Mouse (Mus musculus) macrophage (primary cell): ENCODE results near the gene Sowahd. TPM values are rescaled to one million over a fixed set of nuclear protein-coding genes. Genes with fewer than 3 reads are reported as not detected.

Experiments
- H3K27ac ChIP-seq: fragments of 350-480 bp; formaldehyde crosslinking; 2 replicates; pipeline ENCODE4 v1.9.0; 2021
- H3K36me3 ChIP-seq: fragments of 350-480 bp; formaldehyde crosslinking; 2 replicates; pipeline ENCODE4 v1.9.0; 2021; ENCODE audit errors: inconsistent target
- H3K4me3 ChIP-seq: fragments of 350-480 bp; formaldehyde crosslinking; 2 replicates; pipeline ENCODE4 v1.9.0; 2021; ENCODE audit errors: inconsistent target
- H3K79me2 ChIP-seq: fragments of 350-480 bp; formaldehyde crosslinking; 2 replicates; pipeline ENCODE4 v1.9.0; 2021; ENCODE audit errors: inconsistent target
- WGBS: methylation state at CpG from one replicate; pipeline ENCODE4 v1.1.7; 2026; ENCODE audit warnings: inconsistent platforms; ENCODE audit not compliant: missing documents; 5-methylcytosine and 5-hydroxymethylcytosine counted together
- polyA plus RNA-seq: library from polyadenylated mRNA; stranded (reverse); fragments of 250-400 nt; gene quantifications from 3 replicates; pipeline ENCODE4 v1.2.4, GENCODE M21; 2018; ENCODE audit warnings: inconsistent platforms
- total RNA-seq, 78 experiments: library from RNA; depleted of rRNA; stranded (reverse); fragments of 250-400 nt; gene quantifications; 1 replicate in 9 of 78; 2 replicates in 24 of 78; 3 replicates in 43 of 78; 4 replicates in 2 of 78; pipeline ENCODE4 v1.2.4; 2018; ENCODE audit warnings: inconsistent platforms in 56 of 78

Sowahd gene
- not detected for total RNA-seq (2018; cell fraction: chromatin; rRNA removed)
- not detected for total RNA-seq (2018; cell fraction: cytosol; rRNA removed)
- total RNA-seq (2018; cell fraction: nucleus; rRNA removed), result not detected
- polyA plus RNA-seq, result not detected in 3 replicates

- H3K27ac ChIP-seq, result no peak within 1 kb of the TSS
- H3K79me2 ChIP-seq, result no peaks in the 10 kb centered on the region
- 18% methylated on average over 35 of the region's 38 CpGs for WGBS
These were observed at the start of gene Sowahd for GRCm38 (mm10) chrX:37048066-37048889. Sowahd (plus strand) TSS chrX:37048845.

GRCm38 (mm10) chrX:37013870-37014269 lies 34.8 kb upstream of the Sowahd start:
- WGBS, result 62% methylated on average over 5 of the region's 5 CpGs
- Histone ChIP-seq H3K36me3 (no peaks in the 10 kb centered on the region), H3K27ac (no peak overlapping the region), H3K4me3 (no peak overlapping the region), H3K79me2 (no peaks in the 10 kb centered on the region)

More at GRCm38 (mm10) chrX:37048066-37048889, at the start of gene Sowahd:
- no peak within 1 kb of the TSS for H3K4me3 ChIP-seq
- no peaks in the 10 kb centered on the region for H3K36me3 ChIP-seq

- WGBS, result 58% methylated on average over 7 of the region's 9 CpGs
These were observed 30.4 kb upstream of the Sowahd start for GRCm38 (mm10) chrX:37018150-37018654.

GRCm38 (mm10) chrX:37019045-37019444 lies 29.6 kb upstream of the Sowahd start:
- no peak overlapping the region for H3K27ac ChIP-seq
- 90% methylated on average over 3 of the region's 3 CpGs for WGBS
- no peak overlapping the region for H3K4me3 ChIP-seq
- no peaks in the 10 kb centered on the region for H3K36me3 ChIP-seq
- no peaks in the 10 kb centered on the region for H3K79me2 ChIP-seq

More at GRCm38 (mm10) chrX:37018150-37018654, 30.4 kb upstream of the Sowahd start:
- Histone ChIP-seq H3K27ac (no peak overlapping the region), H3K79me2 (no peaks in the 10 kb centered on the region), H3K4me3 (no peak overlapping the region), H3K36me3 (no peaks in the 10 kb centered on the region)

- no peaks in the 10 kb centered on the region for H3K36me3 ChIP-seq
- 27% methylated on average over 3 of the region's 3 CpGs for WGBS
- H3K4me3 ChIP-seq, result no peak overlapping the region
- H3K79me2 ChIP-seq, result no peaks in the 10 kb centered on the region
- no peak overlapping the region for H3K27ac ChIP-seq
These were observed 26.0 kb upstream of the Sowahd start for GRCm38 (mm10) chrX:37022690-37023089.

- 90% methylated on average over 6 of the region's 10 CpGs for WGBS
- Histone ChIP-seq H3K79me2 (no peaks in the 10 kb centered on the region), H3K36me3 (no peaks in the 10 kb centered on the region), H3K27ac (no peak overlapping the region), H3K4me3 (no peak overlapping the region)
These were observed 24.9 kb upstream of the Sowahd start for GRCm38 (mm10) chrX:37023652-37024309.

- 56% methylated on average over 3 of the region's 3 CpGs for whole genome bisulfite sequencing
- Histone ChIP-seq H3K79me2 (no peaks in the 10 kb centered on the region), H3K4me3 (no peak overlapping the region), H3K27ac (no peak overlapping the region), H3K36me3 (no peaks in the 10 kb centered on the region)
These were observed 20.3 kb upstream of the Sowahd start for GRCm38 (mm10) chrX:37028378-37028777.

GRCm38 (mm10) chrX:37042726-37043125 lies 5.9 kb upstream of the Sowahd start:
- no peak overlapping the region for H3K4me3 ChIP-seq
- 31% methylated on average over 9 of the region's 9 CpGs for WGBS
- no peaks in the 10 kb centered on the region for H3K79me2 ChIP-seq
- H3K36me3 ChIP-seq, result no peaks in the 10 kb centered on the region
- no peak overlapping the region for H3K27ac ChIP-seq

GRCm38 (mm10) chrX:37048890-37049823 lies 512 bp downstream of the Sowahd start:
- H3K4me3 ChIP-seq, result no peak overlapping the region
- H3K27ac ChIP-seq, result no peak overlapping the region
- 25% methylated on average over 65 of the region's 70 CpGs for WGBS
- no peaks in the 10 kb centered on the region for H3K36me3 ChIP-seq
- no peaks in the 10 kb centered on the region for H3K79me2 ChIP-seq

GRCm38 (mm10) chrX:37063902-37064301 lies 15.3 kb downstream of the Sowahd start:
- WGBS, result 72% methylated on average over 9 of the region's 9 CpGs
- no peak overlapping the region for H3K27ac ChIP-seq

GRCm38 (mm10) chrX:37067299-37067698 lies 18.7 kb downstream of the Sowahd start:
- Histone ChIP-seq H3K27ac (no peak overlapping the region), H3K36me3 (no peaks in the 10 kb centered on the region), H3K79me2 (no peaks in the 10 kb centered on the region), H3K4me3 (no peak overlapping the region)
- 39% methylated on average over 3 of the region's 3 CpGs for WGBS

More at GRCm38 (mm10) chrX:37063902-37064301, 15.3 kb downstream of the Sowahd start:
- Histone ChIP-seq H3K36me3 (no peaks in the 10 kb centered on the region), H3K79me2 (no peaks in the 10 kb centered on the region), H3K4me3 (no peak overlapping the region)

GRCm38 (mm10) chrX:37068766-37069165 lies 20.1 kb downstream of the Sowahd start:
- no peaks in the 10 kb centered on the region for H3K36me3 ChIP-seq
- no peak overlapping the region for H3K4me3 ChIP-seq
- WGBS, result 76% methylated on average over 5 of the region's 5 CpGs
- H3K27ac ChIP-seq, result no peak overlapping the region
- no peaks in the 10 kb centered on the region for H3K79me2 ChIP-seq

GRCm38 (mm10) chrX:37074262-37074892 lies 25.7 kb downstream of the Sowahd start:
- Histone ChIP-seq H3K79me2 (no peaks in the 10 kb centered on the region), H3K27ac (no peak overlapping the region), H3K4me3 (no peak overlapping the region), H3K36me3 (no peaks in the 10 kb centered on the region)
- 39% methylated on average over 9 of the region's 9 CpGs for WGBS

GRCm38 (mm10) chrX:37076651-37077050 lies 28.0 kb downstream of the Sowahd start:
- no peaks in the 10 kb centered on the region for H3K36me3 ChIP-seq
- 93% methylated on average over 4 of the region's 8 CpGs for WGBS
- no peaks in the 10 kb centered on the region for H3K79me2 ChIP-seq
- H3K4me3 ChIP-seq, result no peak overlapping the region
- H3K27ac ChIP-seq, result no peak overlapping the region
